ENCODE assay signal across 9 mouse cellular contexts in genomic region chr10:13060021-13060668, GRCm38 (mm10). TPM values are rescaled to one million over a fixed set of nuclear protein-coding genes. Genes with fewer than 3 reads are reported as not detected.
DNase-seq lines count a peak whose midpoint lies in the region; ATAC-seq and TF ChIP-seq lines count a peak whose summit lies in the region.
"Had no signal": no experiment of that assay in that cellular context is flagged by ENCODE, and none has a peak within 500 bp of the region (broad histone marks: within the 10 kb centered on the region; RNA-seq: fewer than 3 reads in every experiment).

TSS of gene Plagl1 (plus strand) at chr10:13060504.

- H3K4me1 ChIP-seq in kidney, adult 2 months (ENCODE audit: control insufficient read depth, insufficient read depth, low read length): no peaks in the 10 kb centered on the region
- peaks cover 35% of the 10 kb centered on the region for H3K4me1 ChIP-seq in hindbrain, embryonic 10.5 days (replicated peaks)
- peaks cover 14% of the 10 kb centered on the region for H3K4me1 ChIP-seq in limb, embryonic 10.5 days
- H3K4me1 ChIP-seq in stomach, embryonic 16.5 days (ENCODE audit: control insufficient read depth, insufficient read depth, low read length): peaks cover 8% of the 10 kb centered on the region; the same call in 1 of the 2 replicates

- H3K9ac ChIP-seq in stomach, embryonic 16.5 days (ENCODE audit: low read length): peak within 1 kb of the TSS; percentile 61

- H3K27ac ChIP-seq in kidney, adult 2 months (ENCODE audit: insufficient read depth, low read depth, low read length): no peak within 1 kb of the TSS
- H3K27ac ChIP-seq in hindbrain, embryonic 10.5 days: peak within 1 kb of the TSS; percentile 79
- H3K27ac ChIP-seq in limb, embryonic 10.5 days: peak within 1 kb of the TSS; percentile 79
- H3K27ac ChIP-seq in stomach, embryonic 16.5 days (ENCODE audit: low read length): no peak within 1 kb of the TSS

- peak within 1 kb of the TSS; percentile 56 for H3K4me2 ChIP-seq in stomach, embryonic 16.5 days (ENCODE audit: low read depth, low read length)

- H3K4me3 ChIP-seq in kidney, adult 2 months (ENCODE audit: insufficient read depth, low read depth, low read length): no peak within 1 kb of the TSS
- H3K4me3 ChIP-seq in hindbrain, embryonic 10.5 days: peak within 1 kb of the TSS; percentile 55
- peak within 1 kb of the TSS; percentile 58 for H3K4me3 ChIP-seq in limb, embryonic 10.5 days
- H3K4me3 ChIP-seq in stomach, embryonic 16.5 days (replicated peaks; ENCODE audit: low read length): peak within 1 kb of the TSS; percentile 38
- H3K4me3 ChIP-seq: myocyte had no signal

- H3K27me3 ChIP-seq in kidney, adult 2 months (replicated peaks; ENCODE audit: control insufficient read depth, insufficient read depth, low read length): no peaks in the 10 kb centered on the region
- peaks cover 53% of the 10 kb centered on the region for H3K27me3 ChIP-seq in hindbrain, embryonic 10.5 days (ENCODE audit: insufficient read depth, poor library complexity, severe bottlenecking)
- H3K27me3 ChIP-seq in limb, embryonic 10.5 days (ENCODE audit: low read depth, poor library complexity, severe bottlenecking): peaks cover 52% of the 10 kb centered on the region
- H3K27me3 ChIP-seq in stomach, embryonic 16.5 days (ENCODE audit: control insufficient read depth, insufficient read depth, low read length): peaks cover 5% of the 10 kb centered on the region

- TF ChIP-seq CTCF in kidney, adult 2 months (conservative IDR thresholded peaks at IDR 0.05; ENCODE audit: insufficient read depth, insufficient read length, low read depth, low read length): no peak

- ATAC-seq in stomach, embryonic 16.5 days (ENCODE audit: insufficient read depth, low FRiP score): no peak

- 72% methylated on average over 11 of the region's 11 CpGs for WGBS in kidney, adult 2 months
- WGBS in hindbrain, embryonic 10.5 days: 46% methylated on average over 11 of the region's 11 CpGs
- 55% methylated on average over 11 of the region's 11 CpGs for WGBS in limb, embryonic 10.5 days
- WGBS in stomach, embryonic 16.5 days: 66% methylated on average over 11 of the region's 11 CpGs

- TF ChIP-seq POLR2A in kidney, adult 2 months (IDR thresholded peaks at IDR 0.05; ENCODE audit: low read depth, low read length): no peak

- no peaks in the 10 kb centered on the region for H3K9me3 ChIP-seq in hindbrain, embryonic 10.5 days
- H3K9me3 ChIP-seq in limb, embryonic 10.5 days (replicated peaks): no peaks in the 10 kb centered on the region
- H3K9me3 ChIP-seq in stomach, embryonic 16.5 days (replicated peaks; ENCODE audit: control insufficient read depth, low read length): no peaks in the 10 kb centered on the region

- DNase-seq in kidney, adult 2 months: no peak
- no peak for DNase-seq in kidney, postnatal 36 days
- DNase-seq in brain, adult 2 months (ENCODE audit: low read depth, low spot score): peak; percentile 54
- DNase-seq in hindbrain, embryonic 10.5 days (ENCODE audit: low spot score): no peak
- no peak for DNase-seq in limb, embryonic 10.5 days (ENCODE audit: low spot score)
- no peak for DNase-seq in kidney, adult 8-10 months
- no peak for DNase-seq in c-Kit-positive CD71-positive TER-119-positive erythroid progenitor cells, embryonic 14.5 days (ENCODE audit: low spot score)

- H3K36me3 ChIP-seq in kidney, adult 2 months (ENCODE audit: control insufficient read depth, insufficient read depth, low read length): no peaks in the 10 kb centered on the region
- no peaks in the 10 kb centered on the region for H3K36me3 ChIP-seq in hindbrain, embryonic 10.5 days
- H3K36me3 ChIP-seq in limb, embryonic 10.5 days: no peaks in the 10 kb centered on the region
- no peaks in the 10 kb centered on the region for H3K36me3 ChIP-seq in stomach, embryonic 16.5 days (ENCODE audit: control insufficient read depth, insufficient read depth, low read length)

RNA-seq across cellular contexts. Expression of gene Plagl1, which starts in this region (rescaled TPM):
- 11.6 and 12.7 TPM in 2 replicates for polyA plus RNA-seq in kidney, adult 2 months (2012; rRNA removed)
- polyA plus RNA-seq in hindbrain, embryonic 10.5 days (2016; fragmentation: Nextera tagmentation; extraction: Ambion mirVana): 56.1 and 59.4 TPM in 2 replicates
- polyA plus RNA-seq in limb, embryonic 10.5 days (2016; fragmentation: Nextera tagmentation; extraction: Ambion mirVana): 37.3 and 42.6 TPM in 2 replicates
- polyA plus RNA-seq in stomach, embryonic 16.5 days (2015; fragmentation: Nextera tagmentation; extraction: Ambion mirVana): 259 and 283 TPM in 2 replicates

Comparison
In these comparisons a context has a peak if more than half of its experiments do, and no peak if none do; other contexts are left out.
1. H3K27ac ChIP-seq: peak in hindbrain, embryonic 10.5 days (single experiment) and limb, embryonic 10.5 days (single experiment); none in kidney, adult 2 months (single experiment) and stomach, embryonic 16.5 days (single experiment).